Mouse (Mus musculus): ENCODE data around the gene Sult2a7.

Sult2a7 gene

DNA sequence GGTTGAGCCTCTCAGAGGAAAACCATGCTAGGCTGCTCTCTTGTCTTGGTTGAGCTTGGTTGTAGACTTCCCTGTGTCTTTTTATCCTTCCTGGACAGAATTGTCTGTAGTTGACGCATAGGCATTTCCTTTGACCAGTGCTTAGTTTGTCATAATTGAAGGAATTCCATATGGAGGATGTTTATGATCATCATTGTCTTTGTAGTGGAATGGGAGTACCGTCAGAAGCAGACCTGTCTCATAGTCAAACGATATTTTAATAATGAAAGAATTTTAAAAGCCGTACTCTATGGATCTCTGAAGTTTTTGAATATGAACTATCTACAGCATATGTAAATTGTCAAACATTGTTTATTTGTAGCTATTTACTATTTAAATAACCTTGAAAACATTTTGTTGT lies at the start of gene Sult2a7:
Gene Sult2a7, minus strand, starts transcription at position 101 of the 400 bp plus-strand sequence.
- no peak for DNase-seq

DNA sequence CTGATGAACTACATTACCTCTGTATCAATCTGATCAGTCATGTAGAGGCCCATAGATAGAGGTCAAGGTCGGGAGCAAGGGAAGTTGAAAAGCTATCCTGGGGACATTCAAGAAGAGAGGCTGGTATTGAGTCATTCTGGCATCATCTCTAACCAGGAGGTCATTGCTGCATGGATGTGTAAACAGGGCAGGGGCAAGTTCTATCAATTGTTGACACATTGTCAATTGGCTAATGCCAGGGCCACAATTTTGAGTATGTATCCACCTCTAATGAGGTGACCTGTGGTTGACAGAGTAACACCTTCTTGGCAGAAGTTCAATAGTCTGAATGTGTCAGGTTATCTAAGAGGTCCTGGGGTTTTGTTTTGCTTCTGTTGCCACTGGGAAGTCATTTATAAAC lies 31.2 kb upstream of the Sult2a7 start:
- DNase-seq, result no peak

- DNase-seq, result no peak
Observed at GRCm38 (mm10) chr7:14522636-14523035, 28.6 kb upstream of the Sult2a7 start.

DNA sequence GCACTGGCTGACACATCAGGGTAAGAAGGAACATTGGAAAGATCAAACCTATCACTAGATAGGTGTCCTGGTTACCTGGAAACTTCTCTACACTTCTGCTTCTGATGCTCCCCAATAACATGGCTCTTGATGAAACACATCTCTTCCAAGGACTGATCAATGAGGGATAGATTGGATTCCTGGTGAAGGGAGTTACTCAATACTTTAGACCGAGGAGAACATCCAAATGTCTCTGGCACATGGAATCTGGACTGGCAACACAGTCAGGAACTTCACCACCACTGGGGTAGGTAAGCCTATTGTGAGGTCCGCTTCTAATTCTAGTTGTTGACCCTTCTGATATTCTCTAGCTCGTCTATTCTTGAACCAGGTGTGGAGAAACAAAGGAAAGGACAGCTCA lies 24.3 kb upstream of the Sult2a7 start:
- DNase-seq, result no peak

- DNase-seq, result no peak
Observed at GRCm38 (mm10) chr7:14492886-14493285, 1.1 kb downstream of the Sult2a7 start.

GRCm38 (mm10) chr7:14446534-14446933 lies 47.5 kb downstream of the Sult2a7 start, which contains the start of gene Sult2a8:
Sult2a8 (minus strand) TSS chr7:14446769.
- no peak for DNase-seq

DNA sequence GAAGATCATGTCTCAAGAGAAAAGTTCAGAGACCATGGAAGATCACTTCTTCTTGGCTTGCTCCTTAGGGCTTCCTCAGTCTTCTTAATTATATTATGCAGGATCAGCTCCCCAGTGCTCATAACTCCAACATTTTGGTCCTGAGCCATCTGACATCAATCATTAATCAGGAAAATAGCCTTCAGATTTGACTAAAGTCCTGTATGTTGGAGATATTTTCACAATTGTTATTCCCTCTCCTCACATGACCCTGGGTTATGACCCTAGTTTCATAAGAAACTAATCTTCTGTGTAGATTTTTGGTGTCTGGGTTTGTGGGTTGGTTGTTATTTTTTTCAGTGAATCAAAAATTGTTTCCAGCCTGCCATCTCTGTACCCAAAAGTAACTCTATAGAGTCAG lies 54.4 kb downstream of the Sult2a7 start:
- no peak for DNase-seq

- DNase-seq, result no peak
Observed at GRCm38 (mm10) chr7:14438484-14438883, 55.5 kb downstream of the Sult2a7 start.

- no peak for DNase-seq
Observed at GRCm38 (mm10) chr7:14438029-14438428, 56.0 kb downstream of the Sult2a7 start.

Measured in right cerebral cortex, postnatal 14 days (tissue).